Mouse (Mus musculus): ENCODE results near the gene Stat5a. TPM values are rescaled to one million over a fixed set of nuclear protein-coding genes. Genes with fewer than 3 reads are reported as not detected.

Stat5a gene
- polyA plus RNA-seq, 1 experiment from 2014 or later = 11.0 TPM

DNA sequence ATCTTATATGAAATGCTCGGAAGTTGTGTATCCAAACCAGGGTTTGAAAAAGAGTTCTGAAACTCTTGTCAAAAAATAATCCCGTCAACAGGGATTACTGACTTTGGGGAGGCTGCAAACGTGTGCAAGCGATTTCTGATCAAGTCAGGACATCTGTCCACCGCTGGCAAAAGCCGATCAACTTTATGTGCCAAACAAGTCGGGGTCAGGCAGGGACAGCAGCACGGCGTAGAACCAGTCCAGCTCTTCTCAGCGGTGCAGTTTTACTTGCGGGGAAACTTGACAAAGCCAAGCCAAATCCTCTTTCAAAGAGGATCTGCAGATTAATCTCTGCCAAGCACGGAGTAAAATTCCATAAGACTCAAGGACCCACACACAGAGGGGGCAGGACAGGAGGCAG, 29.5 kb upstream of the Stat5a start:
- Histone ChIP-seq H3K4me3 (ENCODE audit: low read length) (no peak overlapping the region), H3K27ac (ENCODE audit: low read length) (no peak overlapping the region), H3K36me3 (ENCODE audit: control insufficient read depth, insufficient read depth, low read length) (no peaks in the 10 kb centered on the region), H3K9ac (ENCODE audit: low read length) (no peak overlapping the region), H3K4me1 (replicated peaks; ENCODE audit: control insufficient read depth, insufficient read depth, low read length) (0 out of 2 replicates have a peak, but pooled peaks cover 4% of the 10 kb centered on the region), H3K4me2 (ENCODE audit: low read depth, low read length) (no peak overlapping the region), H3K9me3 (ENCODE audit: control insufficient read depth, low read length) (no peaks in the 10 kb centered on the region), H3K27me3 (ENCODE audit: control insufficient read depth, insufficient read depth, low read depth, low read length) (no peaks in the 10 kb centered on the region)
- ATAC-seq (ENCODE audit: low read depth) = no peak
- 71% methylated on average over 12 of the region's 12 CpGs for WGBS

DNA sequence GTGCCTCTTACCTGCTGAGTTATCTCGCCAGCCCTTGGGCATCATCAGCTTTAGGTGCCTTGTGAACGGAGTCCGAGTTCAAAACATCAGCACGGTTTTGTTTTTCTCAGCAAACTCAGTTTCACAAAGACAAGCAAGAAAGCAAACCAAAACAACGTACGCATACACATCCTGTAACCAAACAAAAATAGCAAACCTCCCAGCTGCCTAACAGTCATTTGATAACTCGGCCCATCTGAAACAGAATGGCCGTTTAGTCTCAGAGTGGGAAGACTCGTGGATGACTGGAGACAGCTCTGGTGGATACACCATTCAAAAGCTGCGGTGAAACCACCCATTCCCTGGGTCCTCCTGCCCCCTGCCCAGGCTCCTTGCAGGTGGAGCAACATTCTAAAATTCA, 27.8 kb upstream of the Stat5a start:
- Histone ChIP-seq H3K4me1 (replicated peaks; ENCODE audit: control insufficient read depth, insufficient read depth, low read length) (0 out of 2 replicates have a peak, but pooled peaks cover 4% of the 10 kb centered on the region), H3K9me3 (ENCODE audit: control insufficient read depth, low read length) (no peaks in the 10 kb centered on the region), H3K4me2 (ENCODE audit: low read depth, low read length) (no peak overlapping the region), H3K36me3 (ENCODE audit: control insufficient read depth, insufficient read depth, low read length) (no peaks in the 10 kb centered on the region), H3K27ac (ENCODE audit: low read length) (no peak overlapping the region), H3K4me3 (ENCODE audit: low read length) (no peak overlapping the region), H3K27me3 (ENCODE audit: control insufficient read depth, insufficient read depth, low read depth, low read length) (no peaks in the 10 kb centered on the region), H3K9ac (ENCODE audit: low read length) (no peak overlapping the region)
- ATAC-seq (ENCODE audit: low read depth) = no peak
- 75% methylated on average over 10 of the region's 10 CpGs for WGBS

DNA sequence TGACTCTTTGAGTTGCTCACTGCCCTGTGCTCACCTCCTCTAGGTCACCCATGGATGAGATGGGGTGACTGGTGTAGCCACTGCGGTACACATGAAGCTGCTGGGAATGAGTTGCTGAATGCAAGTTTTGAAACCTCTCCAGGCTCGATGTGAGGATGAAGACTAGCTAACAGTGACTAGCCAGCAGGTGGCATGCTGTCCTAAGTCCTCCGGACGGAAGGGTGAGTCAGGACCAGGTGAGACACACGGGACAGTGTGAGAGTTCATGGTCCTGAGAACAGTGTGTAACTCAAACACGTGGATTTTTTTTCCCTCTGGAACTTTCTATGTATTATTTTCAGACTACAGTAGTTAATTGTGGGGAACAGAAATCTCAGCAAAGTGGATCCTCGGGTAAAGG, 25.7 kb upstream of the Stat5a start:
- Histone ChIP-seq H3K9ac (ENCODE audit: low read length) (no peak overlapping the region), H3K9me3 (ENCODE audit: control insufficient read depth, low read length) (peaks cover 6% of the 10 kb centered on the region; the same call in 1 of the 2 replicates), H3K4me2 (ENCODE audit: low read depth, low read length) (no peak overlapping the region), H3K36me3 (ENCODE audit: control insufficient read depth, insufficient read depth, low read length) (no peaks in the 10 kb centered on the region), H3K27ac (ENCODE audit: low read length) (no peak overlapping the region), H3K27me3 (ENCODE audit: control insufficient read depth, insufficient read depth, low read depth, low read length) (no peaks in the 10 kb centered on the region), H3K4me3 (ENCODE audit: low read length) (no peak overlapping the region), H3K4me1 (replicated peaks; ENCODE audit: control insufficient read depth, insufficient read depth, low read length) (no peaks in the 10 kb centered on the region)
- WGBS = 55% methylated on average over 7 of the region's 7 CpGs
- ATAC-seq (ENCODE audit: low read depth) = no peak

DNA sequence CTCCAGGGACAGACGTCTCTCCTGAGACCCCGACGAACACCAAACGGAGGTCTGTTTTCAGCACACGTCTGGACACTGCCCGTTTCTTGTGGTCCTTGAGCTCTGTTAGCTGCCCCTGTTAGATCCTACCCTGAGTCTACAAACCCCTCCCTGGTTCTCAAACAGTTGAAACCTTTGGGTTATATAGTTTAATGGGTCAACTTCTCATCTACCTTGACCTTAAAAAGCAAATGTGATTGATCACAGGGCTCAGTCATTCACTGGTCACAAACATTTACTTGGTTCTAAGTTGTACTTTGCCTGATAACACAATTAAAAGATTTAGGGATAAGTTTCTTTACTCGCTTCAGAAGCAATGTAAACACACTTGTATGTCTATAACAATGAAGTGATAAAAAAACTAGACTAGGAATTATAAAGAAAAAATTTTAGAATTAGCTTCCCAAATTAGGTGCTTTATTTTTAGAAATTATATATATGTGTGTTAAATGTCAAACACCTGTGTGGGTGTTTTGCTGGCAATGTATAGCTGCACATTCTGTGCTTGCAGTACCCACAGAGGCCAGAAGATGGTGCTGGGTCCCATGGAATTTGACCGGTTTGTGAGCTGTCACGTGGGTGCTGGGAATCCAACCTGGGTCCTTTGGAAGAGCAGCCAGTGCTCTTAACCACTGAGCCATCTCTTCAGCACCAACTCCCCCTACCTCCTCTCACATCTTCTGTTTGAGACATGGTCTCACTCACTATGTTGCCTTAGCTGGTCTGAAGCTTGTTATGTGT, 22.0 kb upstream of the Stat5a start:
- Histone ChIP-seq H3K27me3 (ENCODE audit: control insufficient read depth, insufficient read depth, low read depth, low read length) (no peaks in the 10 kb centered on the region), H3K4me3 (ENCODE audit: low read length) (no peak overlapping the region), H3K27ac (ENCODE audit: low read length) (no peak overlapping the region), H3K9ac (ENCODE audit: low read length) (no peak overlapping the region), H3K4me2 (ENCODE audit: low read depth, low read length) (no peak overlapping the region), H3K36me3 (ENCODE audit: control insufficient read depth, insufficient read depth, low read length) (no peaks in the 10 kb centered on the region), H3K9me3 (ENCODE audit: control insufficient read depth, low read length) (peaks cover 6% of the 10 kb centered on the region; the same call in 1 of the 2 replicates), H3K4me1 (replicated peaks; ENCODE audit: control insufficient read depth, insufficient read depth, low read length) (peaks cover 7% of the 10 kb centered on the region; the same call in 1 of the 2 replicates)
- 62% methylated on average over 9 of the region's 9 CpGs for WGBS
- no peak for ATAC-seq (ENCODE audit: low read depth)

DNA sequence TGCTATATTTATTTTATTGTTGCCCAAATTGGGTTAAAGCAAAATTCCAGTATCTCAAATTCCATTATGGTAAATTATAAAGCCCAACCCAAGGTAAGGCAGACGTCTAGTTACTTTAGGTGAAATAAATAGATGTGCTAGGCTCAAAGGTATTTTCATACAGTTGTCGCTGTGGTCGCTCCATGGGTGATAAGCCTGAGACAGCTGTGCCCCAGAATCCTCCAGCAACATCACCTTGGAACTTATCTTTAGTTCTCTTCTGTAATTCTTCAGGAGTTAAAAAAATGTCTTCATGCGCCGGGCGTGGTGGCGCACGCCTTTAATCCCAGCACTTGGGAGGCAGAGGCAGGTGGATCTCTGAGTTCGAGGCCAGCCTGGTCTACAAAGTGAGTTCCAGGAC, 20.3 kb upstream of the Stat5a start:
- 87% methylated on average over 9 of the region's 9 CpGs for WGBS
- H3K27ac ChIP-seq (ENCODE audit: low read length) = no peak overlapping the region
- no peak for ATAC-seq (ENCODE audit: low read depth)
- H3K4me3 ChIP-seq (ENCODE audit: low read length) = no peak overlapping the region
- H3K36me3 ChIP-seq (ENCODE audit: control insufficient read depth, insufficient read depth, low read length) = no peaks in the 10 kb centered on the region
- peaks cover 7% of the 10 kb centered on the region; the same call in 1 of the 2 replicates for H3K4me1 ChIP-seq (replicated peaks; ENCODE audit: control insufficient read depth, insufficient read depth, low read length)
- H3K9ac ChIP-seq (ENCODE audit: low read length) = no peak overlapping the region
- H3K27me3 ChIP-seq (ENCODE audit: control insufficient read depth, insufficient read depth, low read depth, low read length) = no peaks in the 10 kb centered on the region
- peaks cover 6% of the 10 kb centered on the region; the same call in 1 of the 2 replicates for H3K9me3 ChIP-seq (ENCODE audit: control insufficient read depth, low read length)
- no peak overlapping the region for H3K4me2 ChIP-seq (ENCODE audit: low read depth, low read length)

DNA sequence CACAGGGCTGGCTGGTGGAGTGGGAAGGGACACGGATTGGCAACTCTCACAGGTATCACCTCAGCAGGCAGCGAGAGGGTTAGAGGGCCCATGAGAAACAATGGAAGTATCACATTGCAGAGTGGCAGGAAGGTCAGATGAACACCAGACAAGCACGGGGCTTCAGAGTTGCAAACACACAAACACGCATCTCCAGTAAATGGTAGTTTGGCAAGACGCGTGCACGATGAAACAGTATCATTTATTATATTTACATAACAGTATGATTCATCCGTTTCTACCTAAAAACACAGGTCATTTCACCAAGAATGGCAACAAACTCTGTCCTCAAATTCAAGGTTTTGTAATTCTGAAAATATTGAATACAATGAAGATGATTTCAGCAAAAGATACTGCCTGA, 19.6 kb upstream of the Stat5a start:
- 59% methylated on average over 8 of the region's 8 CpGs for WGBS
- no peak for ATAC-seq (ENCODE audit: low read depth)
- H3K4me2 ChIP-seq (ENCODE audit: low read depth, low read length) = no peak overlapping the region

DNA sequence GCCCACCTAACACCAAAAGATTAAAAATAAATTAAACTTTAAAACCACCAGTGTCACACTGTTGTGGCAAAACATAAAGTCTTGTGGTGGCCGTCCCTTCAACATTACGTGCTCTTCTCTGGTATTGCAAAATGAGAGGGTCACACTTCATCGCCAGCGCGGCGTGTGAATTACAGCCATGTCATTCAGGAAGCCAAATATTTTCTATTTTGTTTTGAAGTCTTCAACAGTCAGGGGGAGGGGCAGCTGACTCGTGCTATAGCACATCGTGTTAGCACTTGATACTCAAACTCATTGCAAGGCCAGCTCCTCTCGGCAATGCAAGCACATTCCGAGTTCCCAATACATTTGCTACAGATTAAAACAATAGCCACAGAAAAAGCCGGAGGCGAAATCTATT, 18.3 kb upstream of the Stat5a start:
- H3K4me2 ChIP-seq (ENCODE audit: low read depth, low read length) = peak overlapping the region; percentile 5; the same call in 1 of the 2 replicates
- H3K4me3 ChIP-seq (ENCODE audit: low read length) = no peak overlapping the region
- peak; percentile 83 for ATAC-seq (ENCODE audit: low read depth)
- no peaks in the 10 kb centered on the region for H3K36me3 ChIP-seq (ENCODE audit: control insufficient read depth, insufficient read depth, low read length)
- H3K4me1 ChIP-seq (replicated peaks; ENCODE audit: control insufficient read depth, insufficient read depth, low read length) = peaks cover 10% of the 10 kb centered on the region; the same call in 1 of the 2 replicates
- no peak overlapping the region for H3K27ac ChIP-seq (ENCODE audit: low read length)
- peaks cover 6% of the 10 kb centered on the region; the same call in 1 of the 2 replicates for H3K9me3 ChIP-seq (ENCODE audit: control insufficient read depth, low read length)
- H3K27me3 ChIP-seq (ENCODE audit: control insufficient read depth, insufficient read depth, low read depth, low read length) = no peaks in the 10 kb centered on the region
- WGBS = 52% methylated on average over 12 of the region's 12 CpGs
- no peak overlapping the region for H3K9ac ChIP-seq (ENCODE audit: low read length)

More for the DNA sequence above, 19.6 kb upstream of the Stat5a start:
- Histone ChIP-seq H3K36me3 (ENCODE audit: control insufficient read depth, insufficient read depth, low read length) (no peaks in the 10 kb centered on the region), H3K27ac (ENCODE audit: low read length) (no peak overlapping the region), H3K9ac (ENCODE audit: low read length) (no peak overlapping the region), H3K4me3 (ENCODE audit: low read length) (no peak overlapping the region), H3K27me3 (ENCODE audit: control insufficient read depth, insufficient read depth, low read depth, low read length) (no peaks in the 10 kb centered on the region), H3K4me1 (replicated peaks; ENCODE audit: control insufficient read depth, insufficient read depth, low read length) (peaks cover 7% of the 10 kb centered on the region; the same call in 1 of the 2 replicates), H3K9me3 (ENCODE audit: control insufficient read depth, low read length) (peaks cover 6% of the 10 kb centered on the region; the same call in 1 of the 2 replicates)

DNA sequence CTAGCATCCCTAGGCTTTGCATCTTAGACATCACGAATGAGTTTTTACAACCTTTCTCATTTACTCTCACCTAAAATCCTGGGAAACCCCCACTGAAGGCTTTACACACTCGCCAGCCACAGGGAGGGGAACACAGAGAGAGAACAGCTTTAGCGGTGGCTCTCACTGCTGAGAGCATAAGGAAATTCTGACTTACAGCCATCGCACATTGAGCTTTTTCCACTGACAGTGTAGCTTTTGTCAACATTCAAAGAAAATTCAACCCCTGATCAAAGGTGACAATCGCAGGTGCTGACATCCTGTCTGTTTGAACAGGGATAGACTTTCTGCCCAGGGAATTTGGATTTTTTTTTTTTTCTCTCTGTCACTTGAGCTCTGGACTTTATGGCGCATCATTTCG, 17.1 kb upstream of the Stat5a start:
- no peak overlapping the region for H3K4me2 ChIP-seq (ENCODE audit: low read depth, low read length)
- no peaks in the 10 kb centered on the region for H3K27me3 ChIP-seq (ENCODE audit: control insufficient read depth, insufficient read depth, low read depth, low read length)
- peaks cover 6% of the 10 kb centered on the region; the same call in 1 of the 2 replicates for H3K9me3 ChIP-seq (ENCODE audit: control insufficient read depth, low read length)
- H3K27ac ChIP-seq (ENCODE audit: low read length) = no peak overlapping the region
- peaks cover 11% of the 10 kb centered on the region; the same call in 1 of the 2 replicates for H3K4me1 ChIP-seq (replicated peaks; ENCODE audit: control insufficient read depth, insufficient read depth, low read length)
- no peaks in the 10 kb centered on the region for H3K36me3 ChIP-seq (ENCODE audit: control insufficient read depth, insufficient read depth, low read length)
- 69% methylated on average over 7 of the region's 7 CpGs for WGBS
- no peak for ATAC-seq (ENCODE audit: low read depth)
- no peak overlapping the region for H3K4me3 ChIP-seq (ENCODE audit: low read length)
- H3K9ac ChIP-seq (ENCODE audit: low read length) = no peak overlapping the region

DNA sequence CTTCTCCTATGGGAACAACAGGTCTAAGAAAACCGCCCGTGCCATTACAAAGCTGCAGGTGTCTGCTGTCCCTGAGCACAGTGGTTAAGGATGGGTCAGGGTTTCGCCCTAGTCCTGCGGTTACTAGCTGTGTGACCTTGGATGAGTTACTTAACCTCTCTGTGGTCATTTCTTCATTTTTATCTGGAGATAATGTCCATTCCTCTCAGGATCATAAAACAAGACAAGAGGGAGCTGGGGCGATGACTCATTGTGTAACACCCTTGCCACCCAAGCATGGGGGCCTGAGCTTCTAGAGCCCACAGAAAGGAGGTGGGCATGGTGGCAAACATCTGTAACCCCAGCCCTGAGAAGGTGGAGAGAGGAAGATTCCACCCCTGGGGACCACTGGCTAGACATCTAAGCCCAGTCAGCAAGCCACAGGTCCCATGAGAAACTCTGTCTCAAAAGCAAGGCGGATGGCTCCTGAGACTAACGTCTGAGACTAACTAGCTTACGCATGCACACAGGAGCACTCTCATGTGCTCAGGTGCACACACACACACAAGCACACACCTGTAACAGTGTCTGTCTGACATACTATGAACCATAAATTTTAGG, 16.0 kb upstream of the Stat5a start:
- no peaks in the 10 kb centered on the region for H3K27me3 ChIP-seq (ENCODE audit: control insufficient read depth, insufficient read depth, low read depth, low read length)
- no peaks in the 10 kb centered on the region for H3K9me3 ChIP-seq (ENCODE audit: control insufficient read depth, low read length)
- ATAC-seq (ENCODE audit: low read depth) = no peak
- no peak overlapping the region for H3K4me2 ChIP-seq (ENCODE audit: low read depth, low read length)
- no peak overlapping the region for H3K9ac ChIP-seq (ENCODE audit: low read length)
- WGBS = 89% methylated on average over 8 of the region's 8 CpGs
- H3K4me1 ChIP-seq (replicated peaks; ENCODE audit: control insufficient read depth, insufficient read depth, low read length) = peaks cover 15% of the 10 kb centered on the region; the same call in 1 of the 2 replicates
- H3K4me3 ChIP-seq (ENCODE audit: low read length) = no peak overlapping the region
- H3K36me3 ChIP-seq (ENCODE audit: control insufficient read depth, insufficient read depth, low read length) = no peaks in the 10 kb centered on the region
- H3K27ac ChIP-seq (ENCODE audit: low read length) = no peak overlapping the region

Measured in lung, embryonic 16.5 days (tissue).